Comparison of ENCODE assay signal across 9 mouse cellular contexts in the genomic region with DNA sequence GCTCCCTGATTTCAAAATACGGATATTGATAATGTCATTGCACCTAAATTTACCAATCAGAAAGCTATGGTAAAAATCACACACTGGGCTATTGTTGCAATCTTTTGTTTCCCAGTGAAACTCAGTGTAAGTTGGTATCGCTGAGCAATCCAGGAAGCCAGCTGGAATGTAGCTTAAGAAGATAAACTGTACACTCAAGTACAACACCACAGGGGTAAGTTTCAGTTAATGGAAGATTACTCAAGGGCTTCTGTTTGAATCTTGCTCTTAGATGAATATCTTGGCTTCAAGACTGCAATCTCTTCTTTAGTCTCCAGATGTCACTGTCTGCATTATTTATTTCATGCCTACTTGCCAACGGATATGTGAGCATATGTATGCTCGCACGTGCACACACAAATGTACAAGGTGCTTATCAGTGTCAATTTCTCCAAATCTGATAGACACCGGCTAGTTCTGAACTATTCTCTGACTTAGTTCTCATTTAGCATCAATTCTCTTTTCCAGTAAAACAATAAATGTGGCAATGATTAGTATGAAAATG.
A peak's percentile ranks its signal among the peaks of the same experiment; 100 is the strongest.
DNase-seq lines count a peak whose midpoint lies in the region; ATAC-seq and TF ChIP-seq lines count a peak whose summit lies in the region.
"Had no signal": no experiment of that assay in that cellular context is flagged by ENCODE, and none has a peak within 500 bp of the region (broad histone marks: within the 10 kb centered on the region; RNA-seq: fewer than 3 reads in every experiment).

No protein-coding gene starts in this region.

- peak; percentile 58 for TF ChIP-seq CTCF in heart, postnatal 0 days (IDR thresholded peaks at IDR 0.05; ENCODE audit: low read depth)

- H3K9ac ChIP-seq in heart, postnatal 0 days (replicated peaks; ENCODE audit: low read depth, low read length): no peak overlapping the region
- H3K9ac ChIP-seq in midbrain, embryonic 14.5 days (replicated peaks; ENCODE audit: low read length): no peak overlapping the region
- H3K9ac ChIP-seq: limb, embryonic 15.5 days had no signal

- H3K4me1 ChIP-seq in heart, postnatal 0 days (ENCODE audit: control insufficient read depth, insufficient read depth): no peaks in the 10 kb centered on the region
- 0 out of 2 replicates have a peak, but pooled peaks cover 2% of the 10 kb centered on the region for H3K4me1 ChIP-seq in midbrain, embryonic 14.5 days (ENCODE audit: control insufficient read depth, insufficient read depth, low read length)

- H3K27me3 ChIP-seq in heart, postnatal 0 days (ENCODE audit: control insufficient read depth, insufficient read depth, low read length): no peaks in the 10 kb centered on the region
- H3K27me3 ChIP-seq in midbrain, embryonic 14.5 days (ENCODE audit: control insufficient read depth, insufficient read depth, low read length): no peaks in the 10 kb centered on the region
- H3K27me3 ChIP-seq: limb, embryonic 15.5 days had no signal

- peak; percentile 19 for DNase-seq in heart, postnatal 0 days (ENCODE audit: low spot score)
- DNase-seq in heart, postnatal 25 days (ENCODE audit: low spot score): no peak
- peak; percentile 21 to 32 for DNase-seq in right cerebral cortex, adult 2 months (ENCODE audit: low spot score in 2 of 2)
- DNase-seq in right cerebral cortex, postnatal 14 days: no peak
- peak; percentile 14 for DNase-seq in fibroblast of lung, adult 2 months (ENCODE audit: low read depth)
- peak; percentile 85 for DNase-seq in midbrain, embryonic 14.5 days
- no peak for DNase-seq in spleen, postnatal 14 days (ENCODE audit: low spot score in 2 of 2)
- DNase-seq in spleen, adult 18-20 months: no peak

- no peak overlapping the region for H3K4me2 ChIP-seq in heart, postnatal 0 days (ENCODE audit: low read depth, low read length)
- no peak overlapping the region for H3K4me2 ChIP-seq in midbrain, embryonic 14.5 days (ENCODE audit: low read length)
- H3K4me2 ChIP-seq: limb, embryonic 15.5 days had no signal

- no peak overlapping the region for H3K27ac ChIP-seq in heart, postnatal 0 days (ENCODE audit: low read depth)
- H3K27ac ChIP-seq in midbrain, embryonic 14.5 days (replicated peaks; ENCODE audit: low read depth, low read length): no peak overlapping the region
- H3K27ac ChIP-seq: limb, embryonic 15.5 days had no signal

- H3K4me3 ChIP-seq in heart, postnatal 0 days (ENCODE audit: low read depth, low read length): no peak overlapping the region
- H3K4me3 ChIP-seq in midbrain, embryonic 14.5 days (replicated peaks; ENCODE audit: low read depth, low read length): no peak overlapping the region
- H3K4me3 ChIP-seq: limb, embryonic 15.5 days had no signal

- H3K9me3 ChIP-seq in heart, postnatal 0 days (replicated peaks; ENCODE audit: control insufficient read depth, low read length): no peaks in the 10 kb centered on the region
- no peaks in the 10 kb centered on the region for H3K9me3 ChIP-seq in midbrain, embryonic 14.5 days (ENCODE audit: control insufficient read depth, low read length)
- H3K9me3 ChIP-seq: limb, embryonic 15.5 days had no signal

- 30% methylated on average over 6 of the region's 6 CpGs for WGBS in heart, postnatal 0 days
- 41% methylated on average over 6 of the region's 6 CpGs for WGBS in midbrain, embryonic 14.5 days

- TF ChIP-seq EP300 in heart, postnatal 0 days (IDR thresholded peaks at IDR 0.05; ENCODE audit: low read depth): no peak

- H3K36me3 ChIP-seq in heart, postnatal 0 days (replicated peaks; ENCODE audit: control insufficient read depth, insufficient read depth, low read length): no peaks in the 10 kb centered on the region
- H3K36me3 ChIP-seq in midbrain, embryonic 14.5 days (ENCODE audit: control insufficient read depth, insufficient read depth, low read length): no peaks in the 10 kb centered on the region
- H3K36me3 ChIP-seq: limb, embryonic 15.5 days had no signal

- no peak for ATAC-seq in heart, postnatal 0 days (ENCODE audit: insufficient read depth, low read depth)
- peak; percentile 55; the same call in 1 of the 2 replicates for ATAC-seq in midbrain, embryonic 14.5 days (ENCODE audit: low FRiP score, low TSS enrichment)

- intact Hi-C loops in heart, postnatal 25 days (cut with DNase I): loop anchor here (5.0 to 10.0 kb wide), 4 partner anchors 237 to 945 kb away; no protein-coding TSS in a partner anchor

Comparison
In these comparisons a context has a peak if more than half of its experiments do, and no peak if none do; other contexts are left out.
1. DNase-seq: peak in heart, postnatal 0 days (single experiment), right cerebral cortex, adult 2 months (2 of 2), fibroblast of lung, adult 2 months (single experiment) and midbrain, embryonic 14.5 days (single experiment); none in heart, postnatal 25 days (single experiment), right cerebral cortex, postnatal 14 days (single experiment), spleen, postnatal 14 days (0 of 2) and spleen, adult 18-20 months (0 of 2).